9 mouse cellular contexts compared by ENCODE assay signal in genomic region chr9:34912996-34913395, GRCm38 (mm10).
DNase-seq lines count a peak whose midpoint lies in the region; ATAC-seq lines count a peak whose summit lies in the region.
"Had no signal": no experiment of that assay in that cellular context is flagged by ENCODE, and none has a peak within 500 bp of the region (broad histone marks: within the 10 kb centered on the region; RNA-seq: fewer than 3 reads in every experiment).

No protein-coding gene starts in this region.

- no peaks in the 10 kb centered on the region for H3K4me1 ChIP-seq in midbrain, embryonic 11.5 days (ENCODE audit: control insufficient read depth, insufficient read depth, low read length)
- no peaks in the 10 kb centered on the region for H3K4me1 ChIP-seq in midbrain, embryonic 15.5 days
- peaks cover 23% of the 10 kb centered on the region for H3K4me1 ChIP-seq in hindbrain, embryonic 15.5 days (replicated peaks)
- H3K4me1 ChIP-seq: megakaryocyte, embryonic 14.5 days had no signal

- peak; percentile 87 for DNase-seq in midbrain, embryonic 11.5 days (ENCODE audit: low spot score, missing footprints)
- peak; percentile 29 for DNase-seq in c-Kit-positive CD71-positive TER-119-negative erythroid progenitor cells, embryonic 14.5 days (ENCODE audit: low read depth)
- DNase-seq in lung, postnatal 10 days, result peak; percentile 59
- peak; percentile 21 to 64 for DNase-seq in urinary bladder, postnatal 4 days (ENCODE audit: low spot score in 2 of 2)
- DNase-seq in gastrocnemius, postnatal 25 days, result no peak
- no peak for DNase-seq in left cerebral cortex, adult 18-20 months (ENCODE audit: low spot score in 2 of 2)

- no peaks in the 10 kb centered on the region for H3K9me3 ChIP-seq in midbrain, embryonic 11.5 days (ENCODE audit: control insufficient read depth, low read length)
- H3K9me3 ChIP-seq in midbrain, embryonic 15.5 days, result no peaks in the 10 kb centered on the region
- no peaks in the 10 kb centered on the region for H3K9me3 ChIP-seq in hindbrain, embryonic 15.5 days
- H3K9me3 ChIP-seq: megakaryocyte, embryonic 14.5 days had no signal

- no peak overlapping the region for H3K9ac ChIP-seq in midbrain, embryonic 11.5 days (ENCODE audit: low read length)
- no peak overlapping the region for H3K9ac ChIP-seq in midbrain, embryonic 15.5 days
- no peak overlapping the region for H3K9ac ChIP-seq in hindbrain, embryonic 15.5 days

- H3K4me2 ChIP-seq in midbrain, embryonic 11.5 days, result no peak overlapping the region
- H3K4me2 ChIP-seq in midbrain, embryonic 15.5 days, result no peak overlapping the region
- no peak overlapping the region for H3K4me2 ChIP-seq in hindbrain, embryonic 15.5 days

- no peaks in the 10 kb centered on the region for H3K27me3 ChIP-seq in midbrain, embryonic 11.5 days (ENCODE audit: control insufficient read depth, insufficient read depth, low read length)
- no peaks in the 10 kb centered on the region for H3K27me3 ChIP-seq in midbrain, embryonic 15.5 days (replicated peaks)
- H3K27me3 ChIP-seq in hindbrain, embryonic 15.5 days, result no peaks in the 10 kb centered on the region
- H3K27me3 ChIP-seq: megakaryocyte, embryonic 14.5 days had no signal

- H3K4me3 ChIP-seq in midbrain, embryonic 11.5 days (ENCODE audit: low read depth, low read length), result no peak overlapping the region
- H3K4me3 ChIP-seq in midbrain, embryonic 15.5 days, result no peak overlapping the region
- H3K4me3 ChIP-seq in hindbrain, embryonic 15.5 days, result no peak overlapping the region
- H3K4me3 ChIP-seq: megakaryocyte, embryonic 14.5 days had no signal

- no peak for ATAC-seq in midbrain, embryonic 11.5 days (ENCODE audit: low FRiP score)
- ATAC-seq in midbrain, embryonic 15.5 days (replicated peaks), result no peak
- ATAC-seq in hindbrain, embryonic 15.5 days (ENCODE audit: low FRiP score, low read depth), result no peak

- no peak overlapping the region for H3K27ac ChIP-seq in midbrain, embryonic 11.5 days (ENCODE audit: low read depth, low read length)
- H3K27ac ChIP-seq in midbrain, embryonic 15.5 days, result no peak overlapping the region
- H3K27ac ChIP-seq in hindbrain, embryonic 15.5 days (replicated peaks), result peak overlapping the region; percentile 37; the same call in 1 of the 2 replicates

- 5% methylated on average over 5 of the region's 5 CpGs for WGBS in midbrain, embryonic 11.5 days
- WGBS in midbrain, embryonic 15.5 days, result 11% methylated on average over 5 of the region's 5 CpGs
- 11% methylated on average over 5 of the region's 5 CpGs for WGBS in hindbrain, embryonic 15.5 days

- H3K36me3 ChIP-seq in midbrain, embryonic 11.5 days (ENCODE audit: control insufficient read depth, insufficient read depth, low read length), result no peaks in the 10 kb centered on the region
- no peaks in the 10 kb centered on the region for H3K36me3 ChIP-seq in midbrain, embryonic 15.5 days (replicated peaks)
- no peaks in the 10 kb centered on the region for H3K36me3 ChIP-seq in hindbrain, embryonic 15.5 days

Comparison
In these comparisons a context has a peak if more than half of its experiments do, and no peak if none do; other contexts are left out.
1. DNase-seq: peak in midbrain, embryonic 11.5 days (single experiment), c-Kit-positive CD71-positive TER-119-negative erythroid progenitor cells, embryonic 14.5 days (single experiment), lung, postnatal 10 days (single experiment) and urinary bladder, postnatal 4 days (2 of 2); none in gastrocnemius, postnatal 25 days (single experiment) and left cerebral cortex, adult 18-20 months (0 of 2).